Mouse (Mus musculus) common myeloid progenitor, adult 5-6 weeks (primary cell): ENCODE measurements around the gene Rps21. TPM values are rescaled to one million over a fixed set of nuclear protein-coding genes. Genes with fewer than 3 reads are reported as not detected.

Experiments
- ATAC-seq: replicated peaks from 2 replicates; pipeline ENCODE4 v1.8.0; 2016; ENCODE audit warnings: low read depth, mild to moderate bottlenecking, moderate TSS enrichment, inconsistent platforms; ENCODE audit not compliant: poor library complexity, severe bottlenecking
- total RNA-seq: library from RNA; stranded (forward); fragments of 200-1000, 187-1606 nt; gene quantifications from 2 replicates; pipeline ENCODE4 v1.2.3, GENCODE M21; 2017

The Rps21 gene
- total RNA-seq = 3,441 and 4,282 TPM in 2 replicates

GRCm38 (mm10) chr2:180257001-180257521 lies at the start of gene Rps21:
Rps21 (plus strand) TSS chr2:180257377.
- ATAC-seq = peak; percentile 91

GRCm38 (mm10) chr2:180207840-180208239 lies 49.3 kb upstream of the Rps21 start:
- ATAC-seq = peak; percentile 64

- ATAC-seq = no peak
These were observed 48.2 kb upstream of the Rps21 start for GRCm38 (mm10) chr2:180208976-180209375.

DNA sequence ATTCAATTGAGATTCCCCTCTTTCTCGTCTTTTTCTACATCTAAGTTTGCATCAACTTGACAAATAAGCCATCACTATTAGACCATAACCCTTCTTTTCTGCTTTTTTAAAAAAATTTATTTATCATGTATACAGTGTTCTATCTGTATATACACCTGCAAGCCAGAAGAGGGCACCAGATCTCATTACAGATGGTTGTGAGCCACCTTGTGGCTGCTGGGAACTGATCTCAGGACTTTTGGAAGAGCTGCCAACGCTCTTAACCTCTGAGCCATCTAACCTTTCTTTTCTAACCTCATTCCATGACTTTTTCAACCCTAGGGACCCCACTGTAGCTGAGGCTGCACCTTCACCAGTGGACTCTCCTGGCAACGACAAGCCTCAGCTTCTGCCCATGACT lies 44.9 kb upstream of the Rps21 start:
- no peak for ATAC-seq

DNA sequence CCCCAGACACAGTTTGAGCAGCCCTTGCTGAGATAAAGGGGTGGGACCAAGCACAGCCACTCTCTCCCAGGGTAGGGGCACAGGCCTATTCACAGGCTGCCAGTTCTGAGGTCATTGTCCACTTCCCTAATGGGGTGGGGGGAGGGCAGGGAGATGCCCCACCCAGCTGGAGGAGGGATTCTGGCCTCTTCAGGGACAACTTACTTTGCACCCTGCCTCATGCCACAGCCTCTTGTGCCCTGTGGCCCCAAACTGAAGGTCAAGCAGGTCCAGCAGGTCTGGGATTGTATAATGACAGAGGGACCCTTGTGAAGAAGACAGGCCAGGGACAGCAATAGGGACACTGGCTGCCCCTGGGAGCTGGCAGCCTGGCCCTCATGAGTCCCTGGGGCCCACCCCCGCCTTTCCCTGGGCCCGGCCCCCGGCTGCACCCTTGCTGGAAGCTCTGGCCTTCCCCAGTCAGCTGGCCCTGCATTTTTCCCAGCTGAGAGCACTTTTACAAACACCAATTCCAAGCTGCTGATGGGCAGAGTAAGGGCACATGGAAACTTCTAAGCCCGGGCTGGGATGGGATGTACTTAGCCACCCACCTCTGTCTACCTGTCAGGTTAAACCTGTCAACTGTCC lies 42.7 kb upstream of the Rps21 start:
- no peak for ATAC-seq

DNA sequence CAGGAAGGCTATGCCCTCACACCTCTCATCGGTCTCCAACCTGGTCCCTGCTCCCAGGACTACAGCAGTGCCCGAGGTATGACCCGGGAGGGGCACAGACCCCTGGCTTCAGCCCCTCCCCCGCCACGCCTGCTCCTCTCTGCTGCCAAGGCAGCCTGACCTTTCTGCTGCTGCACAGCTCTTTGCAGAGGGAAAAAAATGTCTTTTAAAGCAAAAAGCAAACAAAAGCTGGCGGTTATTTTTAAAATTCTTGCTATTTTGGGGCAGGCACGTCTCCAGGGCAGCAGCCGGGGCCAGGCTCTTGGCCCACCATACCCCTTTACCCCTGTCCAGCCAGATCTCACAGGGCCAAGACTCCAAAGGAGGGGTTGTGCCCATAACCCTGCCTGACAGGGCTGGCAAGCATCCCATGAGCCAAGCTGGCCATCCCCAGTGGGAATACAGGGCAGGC lies 42.1 kb upstream of the Rps21 start:
- no peak for ATAC-seq

DNA sequence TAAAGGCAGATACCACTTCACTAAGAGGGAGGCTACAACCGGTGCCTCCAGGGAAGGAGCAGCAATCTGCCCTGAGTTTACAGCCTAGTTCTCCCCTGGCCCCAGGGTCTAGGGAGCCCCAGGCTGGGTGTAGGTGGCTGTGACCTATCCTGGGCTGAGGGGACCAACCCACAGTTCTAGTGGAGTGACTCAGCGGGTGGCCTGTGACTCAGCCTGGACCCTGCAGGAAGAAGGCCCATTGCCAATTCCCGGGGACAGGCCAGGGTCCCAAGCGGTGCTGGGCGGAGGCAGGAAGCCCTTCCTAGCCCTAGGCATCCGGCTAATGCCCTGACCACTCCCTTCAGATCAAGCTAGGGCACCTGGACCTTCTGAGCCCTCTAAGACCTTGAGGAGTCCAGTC lies 41.2 kb upstream of the Rps21 start:
- ATAC-seq = peak; percentile 49; the same call in 1 of the 2 replicates

DNA sequence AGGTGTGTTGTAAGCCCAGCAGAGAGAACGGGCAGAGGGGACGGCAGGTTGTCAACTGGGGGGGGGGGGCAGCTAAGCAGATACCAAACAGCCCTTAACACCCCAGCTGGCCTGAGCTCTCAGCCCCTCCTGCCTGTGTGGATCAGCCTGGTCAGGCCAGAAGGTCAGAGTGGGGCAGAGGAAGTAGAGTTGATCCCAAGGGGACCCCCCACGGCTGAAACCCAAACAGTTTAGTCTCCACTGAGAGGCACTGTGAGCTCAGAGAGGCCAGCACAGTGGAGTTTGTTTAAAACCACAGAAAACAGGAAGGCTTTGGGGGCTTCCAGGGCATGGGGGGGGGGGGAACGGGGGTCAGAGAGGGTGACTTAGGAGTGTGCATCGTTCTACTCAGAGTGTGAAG lies 40.3 kb upstream of the Rps21 start:
- no peak for ATAC-seq

DNA sequence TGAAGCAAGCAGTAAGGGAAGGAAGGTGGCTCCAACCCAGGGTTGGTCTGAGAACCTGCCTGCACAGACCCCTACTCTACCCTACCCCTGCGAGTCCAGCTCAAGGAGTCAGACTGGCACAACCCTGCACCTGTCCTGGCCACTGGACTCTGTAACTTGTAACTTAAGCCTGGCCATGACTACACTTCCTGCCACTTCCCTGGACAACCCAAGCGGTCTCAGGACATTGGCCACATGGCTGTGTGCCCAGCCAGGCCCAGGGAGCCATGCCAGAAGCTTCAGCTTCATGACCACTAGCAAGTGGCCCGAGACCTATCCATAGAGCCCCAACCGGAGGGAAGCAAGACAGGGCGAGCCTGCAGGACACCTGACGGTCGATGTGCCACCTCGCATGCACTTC lies 39.6 kb upstream of the Rps21 start:
- no peak for ATAC-seq

DNA sequence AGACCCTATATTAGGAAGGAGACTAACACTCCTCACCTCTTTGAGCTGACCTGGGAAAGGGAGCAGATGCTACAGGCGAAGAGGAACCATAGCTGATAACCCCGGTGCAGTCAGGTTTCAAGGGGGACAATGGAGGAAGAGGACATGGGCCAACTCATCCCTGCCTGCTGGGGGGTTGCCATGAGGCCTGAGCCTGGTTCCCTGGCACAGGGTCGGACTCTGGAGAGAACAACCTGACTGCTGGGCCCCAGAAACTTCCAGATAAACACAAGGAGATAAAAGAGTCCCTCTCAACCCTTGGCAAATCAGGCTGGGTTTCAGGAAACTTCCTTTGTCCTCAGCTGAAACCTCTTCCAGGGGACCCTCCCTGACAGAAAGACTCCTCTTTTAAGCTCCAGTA lies 38.9 kb upstream of the Rps21 start:
- ATAC-seq = no peak

DNA sequence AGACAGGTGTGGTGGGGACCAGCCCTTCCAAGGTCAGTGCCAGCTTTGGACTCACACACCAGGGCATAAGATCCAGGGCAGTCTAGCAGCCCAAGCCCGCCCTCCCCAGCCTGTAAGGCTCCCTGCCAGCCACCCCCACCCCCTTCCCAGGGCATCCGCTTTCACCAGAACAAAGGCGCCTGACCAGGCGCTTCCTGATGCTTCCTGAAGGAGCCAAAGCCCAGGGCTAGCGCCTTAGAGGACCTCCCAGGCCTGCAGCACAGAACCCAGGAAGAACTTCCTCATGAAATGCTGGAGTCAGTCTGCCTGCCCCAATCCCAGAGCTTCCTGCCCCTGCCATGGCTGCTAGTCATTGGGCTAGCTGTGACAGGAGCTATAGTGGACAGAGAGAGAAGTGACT lies 38.5 kb upstream of the Rps21 start:
- no peak for ATAC-seq

GRCm38 (mm10) chr2:180219145-180219943 lies 37.8 kb upstream of the Rps21 start:
- no peak for ATAC-seq

DNA sequence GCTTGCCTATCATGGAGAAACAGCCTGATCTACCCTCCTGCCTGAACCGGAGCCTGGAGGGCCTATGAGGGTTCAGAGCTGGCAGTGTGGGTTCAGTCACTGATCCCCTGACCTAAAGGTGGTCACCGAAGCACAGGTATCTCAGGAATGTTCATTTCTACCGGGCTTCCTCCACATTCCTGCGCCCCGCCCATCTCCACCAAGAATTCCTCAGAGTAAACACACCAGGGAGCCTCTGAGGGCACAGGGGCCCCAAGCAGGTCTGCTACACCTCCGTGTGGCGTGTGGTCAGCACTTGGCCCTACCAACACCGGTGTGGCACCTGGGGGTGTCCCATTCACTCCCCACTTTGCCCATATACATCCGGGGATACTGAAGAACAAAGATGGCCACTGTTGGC lies 37.0 kb upstream of the Rps21 start:
- no peak for ATAC-seq

GRCm38 (mm10) chr2:180221051-180221450 lies 36.1 kb upstream of the Rps21 start:
- no peak for ATAC-seq

DNA sequence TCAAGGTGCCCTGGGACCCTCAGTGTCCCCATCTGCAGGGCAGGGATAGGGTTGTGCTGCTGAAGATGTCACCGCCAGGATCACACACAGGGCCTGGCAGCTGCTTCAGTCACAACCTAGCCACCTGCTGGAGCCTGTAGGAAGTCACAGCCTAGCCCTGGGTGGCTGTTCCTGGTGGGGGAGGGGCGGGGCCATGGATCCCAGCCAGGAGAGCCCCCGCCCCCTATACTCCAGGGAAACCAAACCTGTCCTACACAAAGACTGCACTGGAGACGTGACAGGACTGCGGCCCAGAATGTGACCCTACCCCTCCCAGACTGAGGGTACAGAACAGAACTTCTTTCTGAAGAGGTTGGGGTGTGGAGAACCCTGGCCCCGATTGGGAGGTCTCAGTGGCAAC lies 34.9 kb upstream of the Rps21 start:
- ATAC-seq = peak; percentile 45; the same call in 1 of the 2 replicates

GRCm38 (mm10) chr2:180224647-180225043 lies 32.5 kb upstream of the Rps21 start:
- no peak for ATAC-seq

DNA sequence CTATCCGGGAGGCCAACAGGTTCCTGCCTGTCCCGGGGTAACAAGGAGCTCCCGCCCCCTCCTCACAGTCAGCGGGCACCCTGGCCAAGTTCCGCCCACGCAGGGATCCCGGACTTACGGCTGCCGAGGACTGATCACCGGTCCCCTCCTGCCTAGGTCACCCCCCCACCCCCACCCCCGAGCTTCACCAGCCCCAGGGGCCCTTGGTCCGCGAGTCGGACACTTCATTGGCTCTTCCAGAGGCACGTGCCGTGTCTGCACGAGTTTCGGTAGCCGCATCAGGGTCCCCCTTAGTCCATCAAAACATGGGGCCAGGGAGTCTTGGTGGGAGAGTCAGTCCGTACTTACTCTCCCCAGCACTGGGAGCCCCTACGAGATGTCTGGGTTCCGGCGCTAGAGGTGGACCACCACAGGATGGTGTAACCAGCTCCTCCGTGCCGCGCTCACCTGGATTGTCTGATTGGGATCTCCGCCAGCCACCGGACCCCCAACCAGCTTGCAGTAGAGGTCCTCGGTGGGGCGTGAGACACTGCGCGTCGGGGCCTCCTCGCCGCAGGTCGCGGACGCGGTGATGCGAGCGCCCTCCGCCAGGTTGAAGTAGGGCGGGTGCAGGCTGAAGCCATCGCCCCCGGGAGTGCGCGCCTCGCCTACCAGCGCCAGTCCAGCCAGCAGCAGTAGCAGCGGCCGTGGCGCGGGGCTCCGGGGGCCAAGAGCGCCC lies 32.0 kb upstream of the Rps21 start:
- peak; percentile 9; the same call in 1 of the 2 replicates for ATAC-seq

- peak; percentile 29 for ATAC-seq
These were observed 31.3 kb upstream of the Rps21 start, which contains the start of gene Lama5 for GRCm38 (mm10) chr2:180225762-180226378. Lama5 (minus strand) TSS chr2:180225859.

DNA sequence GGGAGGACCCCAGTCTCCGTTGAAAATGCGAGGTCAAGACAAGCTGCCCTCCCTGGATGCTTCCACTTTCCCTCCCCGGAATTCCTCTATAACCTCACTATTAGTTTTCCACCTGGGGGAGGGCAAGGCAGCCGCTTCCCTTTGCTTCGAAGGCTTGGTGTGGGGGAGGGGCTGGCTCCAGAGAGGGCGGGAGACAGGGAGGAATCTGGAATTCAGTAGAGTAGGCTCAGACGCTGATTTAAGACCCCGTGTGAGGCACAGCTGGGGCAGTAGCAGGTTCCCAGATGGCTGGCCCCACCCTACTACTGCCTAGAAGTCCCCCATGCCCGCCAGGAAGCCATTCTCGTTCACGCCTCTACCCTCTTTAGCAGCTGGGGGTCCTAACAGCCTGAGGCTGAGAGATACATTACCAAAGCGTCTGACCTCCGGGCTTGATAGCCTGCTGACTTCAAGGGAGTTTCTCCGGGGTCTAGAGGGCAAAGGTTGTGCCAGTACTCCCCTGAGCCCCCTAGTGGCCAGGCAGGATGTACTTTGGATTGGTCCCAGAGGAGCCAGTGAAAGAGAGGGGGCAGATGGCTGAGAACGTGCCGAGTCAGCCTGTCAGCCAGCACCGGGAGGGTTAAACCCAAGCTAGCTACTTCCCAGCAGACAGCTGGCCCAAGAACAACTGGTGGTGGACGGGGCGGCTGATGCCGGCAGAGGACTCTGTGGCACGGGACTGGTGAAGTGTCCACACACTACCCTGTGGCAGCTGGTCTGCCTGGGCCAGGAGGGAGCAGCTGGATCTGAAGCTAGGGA lies 29.7 kb upstream of the Rps21 start:
- peak; percentile 86 for ATAC-seq
